Mouse (Mus musculus) embryonic stem cell, embryonic (primary cell): Measurements from ENCODE around the gene Lingo4.

Experiments
- CTCF ChIA-PET, 4 experiments: fragments of 300-600 bp in 2 of 4; fragments of 350-600 bp in 2 of 4; sonication (Branson Sonifier 250); formaldehyde crosslinking; loops; one replicate each; lab custom pipeline; 2022; ENCODE audit warnings: inconsistent platforms in 2 of 4; lab: Charles Lee
- POLR2A ChIA-PET, 4 experiments: fragments of 300-600 bp in 2 of 4; fragments of 350-600 bp in 2 of 4; sonication (Branson Sonifier 250); formaldehyde crosslinking; loops; one replicate each; lab custom pipeline; 2022; ENCODE audit warnings: antibody characterized with exemption in 4 of 4, inconsistent platforms in 1 of 4; lab: Charles Lee

Lingo4 gene

GRCm38 (mm10) chr3:94375861-94376260 lies 22.5 kb upstream of the Lingo4 start:
- ChIA-PET POLR2A (no interaction called here), CTCF (interaction anchor here in 2 of 4 experiments (0.6 to 1.3 kb wide), 2 partner anchors 9 to 11 kb away, joined by 5 to 6 read pairs; no protein-coding TSS in a partner anchor)

- POLR2A ChIA-PET, result interaction anchor here in 3 of 4 experiments (0.5 to 1.9 kb wide), 9 partner anchors 8 to 418 kb away, joined by 3 to 8 read pairs (median 3); partner anchors contain the start of genes Oaz3 (in 2 of the 3) and Mrpl9 (in 1 of the 3)
- CTCF ChIA-PET, result interaction anchor here in 2 of 4 experiments (0.6 to 1.5 kb wide), 4 partner anchors 10 to 125 kb away, joined by 3 to 13 read pairs (median 4); no protein-coding TSS in a partner anchor
Measured at GRCm38 (mm10) chr3:94377028-94377923, 21.0 kb upstream of the Lingo4 start.

GRCm38 (mm10) chr3:94379831-94380510 lies 18.3 kb upstream of the Lingo4 start:
- ChIA-PET CTCF (interaction anchor here in 1 of 4 experiments (1.3 kb wide), 1 partner anchor 13 kb away, joined by 3 read pairs; no protein-coding TSS in a partner anchor), POLR2A (interaction anchor here in 2 of 4 experiments (1.2 to 1.6 kb wide), 2 partner anchors 8 to 21 kb away, joined by 3 read pairs; no protein-coding TSS in a partner anchor)

GRCm38 (mm10) chr3:94382308-94382707 lies 16.0 kb upstream of the Lingo4 start:
- POLR2A ChIA-PET, result no interaction called here
- CTCF ChIA-PET, result no interaction called here

DNA sequence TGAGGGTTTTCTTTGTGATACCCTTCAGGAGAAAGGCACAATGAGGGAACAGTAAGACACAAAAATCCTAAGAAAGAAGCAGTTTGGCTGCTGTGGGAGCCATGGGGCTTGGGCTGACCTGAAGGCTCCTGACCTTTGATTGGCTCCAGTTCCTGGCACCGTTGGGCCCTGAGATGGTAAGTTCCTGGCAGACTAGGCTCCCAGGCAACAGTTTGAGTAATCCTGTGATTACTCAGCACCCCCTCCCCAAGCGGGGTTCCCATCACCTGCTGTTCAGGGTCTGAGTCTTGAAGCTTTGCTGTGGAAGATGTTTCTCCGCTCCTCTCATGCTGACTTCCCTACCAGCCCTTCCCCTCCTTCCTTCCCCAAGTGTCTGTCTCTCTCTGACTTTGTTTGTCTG lies 14.8 kb upstream of the Lingo4 start:
- CTCF ChIA-PET, result interaction anchor here in 1 of 4 experiments (1.0 kb wide), 1 partner anchor 17 kb away, joined by 3 read pairs; no protein-coding TSS in a partner anchor
- POLR2A ChIA-PET, result no interaction called here

DNA sequence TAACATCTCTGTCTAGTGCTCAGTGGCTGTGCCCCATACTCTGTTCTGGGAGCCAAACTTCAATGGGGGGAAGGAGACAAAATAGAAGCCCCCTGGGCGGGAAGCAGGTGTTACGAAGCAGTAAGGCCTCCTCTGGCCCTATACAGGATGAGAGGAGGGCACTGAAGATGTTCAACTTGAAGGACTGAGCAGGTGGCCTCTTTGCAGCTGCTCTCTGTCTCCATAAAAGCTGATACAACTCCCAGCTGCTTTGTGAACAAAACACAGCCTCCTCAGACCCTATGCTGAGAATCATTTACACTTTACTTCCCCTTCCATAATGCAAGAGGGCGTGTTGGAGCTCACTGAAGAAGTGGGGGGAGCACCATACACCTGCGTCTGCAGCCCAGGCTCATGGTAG lies 11.6 kb upstream of the Lingo4 start:
- CTCF ChIA-PET, result no interaction called here
- POLR2A ChIA-PET, result interaction anchor here in 1 of 4 experiments (1.0 kb wide), 1 partner anchor 39 kb away, joined by 3 read pairs; no protein-coding TSS in a partner anchor

- POLR2A ChIA-PET, result interaction anchor here in 1 of 4 experiments (1.0 kb wide), 1 partner anchor 40 kb away, joined by 3 read pairs; no protein-coding TSS in a partner anchor
- CTCF ChIA-PET, result no interaction called here
Measured at GRCm38 (mm10) chr3:94387391-94387790, 10.9 kb upstream of the Lingo4 start.

DNA sequence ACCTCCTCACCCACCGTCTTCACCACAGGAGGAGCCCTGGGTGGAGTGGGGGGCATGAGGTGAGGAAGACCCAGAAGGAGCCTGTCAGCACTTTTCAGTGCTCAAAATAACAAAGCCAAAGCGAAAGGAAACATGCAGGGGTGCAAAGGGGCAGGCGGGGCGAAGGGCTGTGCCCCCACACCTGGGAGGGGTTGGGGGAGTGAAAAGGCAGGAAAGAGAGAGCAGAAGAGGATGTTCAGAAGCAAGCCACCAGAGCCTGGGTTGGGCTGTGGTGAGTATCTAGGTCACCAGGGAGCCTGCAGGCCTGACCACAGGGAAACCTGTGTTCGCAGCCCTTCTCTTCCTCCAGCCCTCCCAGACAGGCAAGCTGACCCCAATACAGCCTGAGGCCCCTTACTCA lies 10.3 kb upstream of the Lingo4 start:
- CTCF ChIA-PET, result no interaction called here
- POLR2A ChIA-PET, result no interaction called here

DNA sequence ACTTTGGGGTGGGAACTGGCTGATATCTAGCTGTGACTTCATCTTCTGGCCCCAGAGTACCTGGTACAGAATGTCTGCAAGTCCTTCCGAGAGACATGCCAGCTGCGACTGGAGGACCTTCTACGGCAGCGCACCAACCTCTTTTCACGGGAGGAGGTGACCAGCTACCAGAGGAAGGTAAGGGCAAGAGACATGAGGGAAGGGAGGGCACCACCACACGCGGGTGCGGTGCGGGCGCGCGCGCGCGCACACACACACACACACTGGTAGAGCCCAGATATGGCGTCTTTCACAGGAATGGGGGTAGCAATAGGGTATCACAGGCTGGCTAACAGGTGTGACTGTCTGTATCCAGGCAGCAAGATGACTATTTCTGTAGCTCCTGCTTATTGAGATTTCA lies 8.9 kb upstream of the Lingo4 start:
- ChIA-PET CTCF (interaction anchor here in 1 of 4 experiments (0.7 kb wide), 1 partner anchor 23 kb away, joined by 4 read pairs; no protein-coding TSS in a partner anchor), POLR2A (interaction anchor here in 1 of 4 experiments (1.4 kb wide), 1 partner anchor 18 kb away, joined by 3 read pairs; no protein-coding TSS in a partner anchor)

GRCm38 (mm10) chr3:94391001-94391400 lies 7.3 kb upstream of the Lingo4 start:
- POLR2A ChIA-PET, result interaction anchor here in 1 of 4 experiments (0.7 kb wide), 1 partner anchor 11 kb away, joined by 3 read pairs; no protein-coding TSS in a partner anchor
- CTCF ChIA-PET, result interaction anchor here in 1 of 4 experiments (0.8 kb wide), 1 partner anchor 111 kb away, joined by 3 read pairs; no protein-coding TSS in a partner anchor

DNA sequence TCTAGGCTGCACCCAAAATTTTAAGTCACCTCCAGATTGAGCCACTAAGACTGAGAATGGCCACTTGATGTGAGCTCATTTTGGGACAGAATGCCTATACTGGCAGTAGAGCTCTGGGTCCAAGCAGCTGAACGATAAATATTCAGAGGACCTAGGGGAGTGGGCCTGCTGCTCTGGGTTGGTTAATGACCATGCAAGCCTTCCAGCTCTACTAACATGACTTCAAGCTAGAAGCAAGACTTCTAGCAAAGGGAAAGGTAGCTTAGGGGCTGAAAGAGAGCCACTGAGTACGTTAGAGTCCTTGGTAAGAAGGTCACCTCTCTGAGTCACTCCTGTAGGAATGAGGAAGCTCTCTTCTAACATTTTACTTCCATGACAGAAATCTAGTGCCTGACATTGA lies 6.2 kb upstream of the Lingo4 start:
- CTCF ChIA-PET, result interaction anchor here in 1 of 4 experiments (0.6 kb wide), 1 partner anchor 88 kb away, joined by 3 read pairs; the partner anchor contains the start of gene Riiad1
- POLR2A ChIA-PET, result interaction anchor here in 1 of 4 experiments (1.1 to 1.3 kb wide), 2 partner anchors 12 to 18 kb away, joined by 3 read pairs; no protein-coding TSS in a partner anchor

- ChIA-PET CTCF (no interaction called here), POLR2A (interaction anchor here in 2 of 4 experiments (0.5 to 1.3 kb wide), 2 partner anchors 11 to 63 kb away, joined by 3 read pairs; no protein-coding TSS in a partner anchor)
Measured at GRCm38 (mm10) chr3:94393049-94393448, 5.3 kb upstream of the Lingo4 start.

DNA sequence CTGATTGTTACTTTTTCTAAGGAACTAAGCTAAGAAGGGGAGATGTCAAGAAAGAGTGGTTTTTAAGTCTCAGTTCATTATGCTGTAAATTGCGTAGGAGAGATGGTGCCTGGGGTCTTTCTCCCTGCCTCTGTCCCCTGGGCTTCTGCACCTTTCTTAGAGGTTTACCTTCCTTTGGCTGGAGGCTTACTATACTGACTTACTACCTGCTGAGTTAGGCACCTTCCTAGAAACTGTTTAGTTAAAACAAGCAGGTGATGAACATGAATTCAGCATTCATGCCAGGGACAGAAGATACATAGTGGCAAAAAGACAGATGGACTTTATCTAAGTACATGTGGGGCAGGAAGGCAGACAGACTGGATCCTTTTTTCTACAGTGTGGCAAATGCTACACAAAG lies 2.0 kb upstream of the Lingo4 start:
- CTCF ChIA-PET, result no interaction called here
- POLR2A ChIA-PET, result interaction anchor here in 1 of 4 experiments (1.2 kb wide), 1 partner anchor 56 kb away, joined by 4 read pairs; no protein-coding TSS in a partner anchor

GRCm38 (mm10) chr3:94396851-94397250 lies 1.5 kb upstream of the Lingo4 start:
- ChIA-PET POLR2A (interaction anchor here in 1 of 4 experiments (1.2 kb wide), 1 partner anchor 56 kb away, joined by 4 read pairs; no protein-coding TSS in a partner anchor), CTCF (no interaction called here)

GRCm38 (mm10) chr3:94398943-94399481 lies 695 bp downstream of the Lingo4 start:
- CTCF ChIA-PET, result interaction anchor here in 2 of 4 experiments (0.5 to 1.5 kb wide), 4 partner anchors 14 to 360 kb away, joined by 3 to 5 read pairs (median 3); no protein-coding TSS in a partner anchor
- POLR2A ChIA-PET, result interaction anchor here in 1 of 4 experiments (0.7 kb wide), 1 partner anchor 27 kb away, joined by 15 read pairs; no protein-coding TSS in a partner anchor

DNA sequence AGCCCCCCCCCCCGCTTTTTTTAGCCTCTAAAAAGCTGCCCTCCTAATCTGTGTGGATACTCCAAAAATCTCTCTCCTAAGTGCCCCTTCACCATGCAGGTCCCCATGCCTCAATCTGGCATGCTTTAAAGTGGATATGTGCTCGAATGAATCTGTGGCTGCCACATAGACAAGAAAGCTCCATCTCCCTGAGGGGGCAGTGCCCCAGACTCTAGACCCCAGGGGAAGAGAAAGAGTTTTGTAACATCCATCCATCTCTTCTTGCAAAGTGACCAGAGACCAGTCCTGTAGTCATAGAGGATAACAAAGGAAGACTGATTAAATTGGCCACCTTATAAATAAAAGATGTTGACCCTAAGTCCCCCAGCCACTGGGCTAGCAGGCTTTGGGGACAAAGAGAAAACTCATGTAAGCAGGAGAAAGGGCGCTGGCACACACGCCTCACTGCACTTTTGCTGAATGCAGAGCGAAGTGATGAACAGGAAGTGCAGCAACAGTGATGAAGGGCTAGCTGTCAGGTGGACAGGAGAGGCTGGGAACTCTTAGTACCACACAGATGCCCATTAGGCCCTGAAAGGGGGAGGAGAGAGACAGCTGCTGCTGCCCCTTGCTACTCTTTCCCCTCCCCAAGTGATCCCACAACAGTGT lies 1.5 kb downstream of the Lingo4 start:
- POLR2A ChIA-PET, result interaction anchor here in 1 of 4 experiments (1.4 kb wide), 1 partner anchor 23 kb away, joined by 3 read pairs; no protein-coding TSS in a partner anchor
- CTCF ChIA-PET, result interaction anchor here in 2 of 4 experiments (0.6 to 1.5 kb wide), 2 partner anchors 14 to 435 kb away, joined by 3 read pairs; no protein-coding TSS in a partner anchor

DNA sequence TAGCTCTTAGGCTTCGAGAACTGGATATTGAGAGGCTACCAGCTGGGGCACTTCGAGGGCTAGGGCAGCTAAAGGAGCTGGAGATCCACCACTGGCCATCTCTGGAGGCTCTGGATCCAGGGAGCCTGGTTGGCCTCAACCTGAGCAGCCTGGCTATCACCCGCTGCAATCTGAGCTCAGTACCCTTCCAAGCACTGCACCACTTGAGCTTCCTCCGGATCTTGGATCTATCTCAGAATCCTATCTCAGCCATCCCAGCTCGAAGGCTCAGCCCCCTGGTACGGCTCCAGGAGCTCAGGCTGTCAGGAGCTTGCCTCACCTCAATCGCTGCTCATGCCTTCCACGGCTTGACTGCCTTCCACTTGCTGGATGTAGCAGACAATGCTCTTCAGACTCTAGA lies 4.1 kb downstream of the Lingo4 start:
- ChIA-PET CTCF (no interaction called here), POLR2A (interaction anchor here in 2 of 4 experiments (0.7 to 1.6 kb wide), 3 partner anchors 11 to 158 kb away, joined by 3 read pairs; no protein-coding TSS in a partner anchor)
